Mouse (Mus musculus) gastrocnemius, postnatal 25 days (tissue): ENCODE data around the gene Gm3183. TPM values are rescaled to one million over a fixed set of nuclear protein-coding genes. Genes with fewer than 3 reads are reported as not detected.
"Not testable (repeated sequence)": the region's sequence is repeated elsewhere in the genome, so short reads cannot be mapped to it uniquely, and the experiment has no call there.

ENCODE experiments used
- DNase-seq: peaks from one replicate; pipeline ENCODE4 v3.0.0; 2022
- long read RNA-seq, 2 experiments: library from polyadenylated mRNA; stranded (forward); transcript quantifications; one replicate each; pipeline ENCODE4 v2.0.0; 2021
- total RNA-seq, 2 experiments: library from RNA; stranded (reverse); gene quantifications; 1 replicate in 1 of 2; 2 replicates in 1 of 2; pipeline ENCODE4 v1.2.3; 2021

The Gm3183 gene
- not detected for total RNA-seq
- long read RNA-seq, experiment 1: 0 reads
- long read RNA-seq, experiment 2: 0 reads

- not testable (repeated sequence) for DNase-seq
These were observed at the start of gene Gm3183 for GRCm38 (mm10) chr5:94865136-94865535. Gene Gm3183 (plus strand): TSS chr5:94865436.

Other genes starting within 250 kb of the Gm3183 start
- gene Gm3147, start 249.1 kb upstream of the Gm3183 start, total RNA-seq: not detected
- gene Gm6509, start 241.5 kb upstream of the Gm3183 start, total RNA-seq: not detected
- not detected for gene Gm6205, start 217.1 kb upstream of the Gm3183 start, total RNA-seq
- gene Gm6367, start 123.2 kb downstream of the Gm3183 start, total RNA-seq: not detected
- gene Gm7942, start 241.5 kb downstream of the Gm3183 start, total RNA-seq: not detected